Mouse (Mus musculus) neural tube, embryonic 11.5 days (tissue): Measurements from ENCODE around the gene Cfap221. TPM values are rescaled to one million over a fixed set of nuclear protein-coding genes. Genes with fewer than 3 reads are reported as not detected.

ENCODE experiments used
- ATAC-seq: fragments of 200-750 bp; cut with Nextera tagmentation; 2 replicates; pipeline ENCODE4 v1.8.0; 2017; ENCODE audit warnings: moderate number of reproducible peaks, mild to moderate bottlenecking, moderate TSS enrichment, moderate library complexity; ENCODE audit not compliant: insufficient read depth, low FRiP score, low TSS enrichment
- DNase-seq: peaks from one replicate; pipeline ENCODE4 v3.0.0-alpha.2; 2015; ENCODE audit warnings: low spot score
- H3K27ac ChIP-seq: fragments of 300-500 bp; sonication (generic); 2 replicates; pipeline ENCODE4 v1.5.1; 2014; ENCODE audit warnings: low read depth, mild to moderate bottlenecking, low read length
- H3K27me3 ChIP-seq: fragments of 300-500 bp; sonication (generic); 2 replicates; pipeline ENCODE4 v1.6.1; 2014; ENCODE audit warnings: mild to moderate bottlenecking, low read length, mixed read lengths; ENCODE audit not compliant: control insufficient read depth, insufficient read depth
- H3K36me3 ChIP-seq: fragments of 300-500 bp; sonication (generic); 2 replicates; pipeline ENCODE4 v1.6.1; 2014; ENCODE audit warnings: mild to moderate bottlenecking, low read length, moderate library complexity, mixed read lengths; ENCODE audit not compliant: control insufficient read depth, insufficient read depth
- H3K4me1 ChIP-seq: fragments of 300-500 bp; sonication (generic); 2 replicates; pipeline ENCODE4 v1.6.1; 2014; ENCODE audit warnings: low read length, mixed read lengths; ENCODE audit not compliant: control insufficient read depth, insufficient read depth
- H3K4me2 ChIP-seq: fragments of 300-500 bp; sonication (generic); 2 replicates; pipeline ENCODE4 v1.6.1; 2014; ENCODE audit warnings: low read depth, mild to moderate bottlenecking, moderate library complexity
- H3K4me3 ChIP-seq: fragments of 300-500 bp; sonication (generic); 2 replicates; pipeline ENCODE4 v1.5.1; 2014; ENCODE audit warnings: low read depth, low read length
- H3K9ac ChIP-seq: fragments of 300-500 bp; sonication (generic); 2 replicates; pipeline ENCODE4 v1.6.1; 2014; ENCODE audit warnings: mild to moderate bottlenecking, low read length
- H3K9me3 ChIP-seq: fragments of 300-500 bp; sonication (generic); 2 replicates; pipeline ENCODE4 v1.6.1; 2016; ENCODE audit warnings: low read length; ENCODE audit not compliant: control insufficient read depth
- WGBS: fragments of 180-500 bp; shearing (Covaris S2); extraction: QIAGEN DNeasy Blood & Tissue Kit; methylation state at CpG from one replicate; pipeline ENCODE4 v1.1.7; 2014; 5-methylcytosine and 5-hydroxymethylcytosine counted together
- polyA plus RNA-seq: library from polyadenylated mRNA; unstranded; fragments of >200 nt; fragmentation: Nextera tagmentation; extraction: Ambion mirVana; gene quantifications from 2 replicates; pipeline ENCODE4 v1.2.1, GENCODE M21; 2014

The Cfap221 gene
- 0.41 TPM in 1 of 2 replicates, not detected in the other for polyA plus RNA-seq

- no peak within 1 kb of the TSS for H3K9ac ChIP-seq
- no peaks in the 10 kb centered on the region for H3K27me3 ChIP-seq
- H3K4me3 ChIP-seq, result peak within 1 kb of the TSS; percentile 34
- peak within 1 kb of the TSS; percentile 60 for H3K4me2 ChIP-seq
- DNase-seq, result peak; percentile 86
- no peak within 1 kb of the TSS for H3K27ac ChIP-seq
- H3K9me3 ChIP-seq, result no peaks in the 10 kb centered on the region
- H3K4me1 ChIP-seq, result no peaks in the 10 kb centered on the region
- WGBS, result 6% methylated on average over 30 of the region's 30 CpGs
- no peaks in the 10 kb centered on the region for H3K36me3 ChIP-seq
- peak; percentile 86 for ATAC-seq
These were observed at the start of gene Cfap221 for GRCm38 (mm10) chr1:119996798-119997581. TSS of gene Cfap221 (minus strand) at chr1:119997234.

DNA sequence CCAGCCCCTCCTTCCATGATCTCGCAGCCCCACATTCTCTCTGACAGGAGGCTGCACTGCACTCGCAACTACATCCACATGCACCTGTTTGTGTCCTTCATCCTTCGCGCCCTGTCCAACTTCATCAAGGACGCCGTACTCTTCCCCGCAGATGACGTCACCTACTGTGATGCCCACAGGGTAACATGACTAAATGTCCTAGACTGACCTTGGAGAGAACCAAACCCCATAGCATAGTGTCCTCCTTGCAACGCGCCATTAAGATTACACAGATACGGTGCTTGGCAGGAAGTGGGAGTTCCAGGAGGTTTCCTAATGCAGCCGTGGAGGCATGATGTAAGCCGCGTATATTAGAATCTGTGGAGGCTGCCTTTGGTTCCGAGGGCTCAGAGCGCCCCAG lies 47.5 kb upstream of the Cfap221 start:
- H3K36me3 ChIP-seq, result no peaks in the 10 kb centered on the region
- no peak overlapping the region for H3K9ac ChIP-seq
- WGBS, result 91% methylated on average over 16 of the region's 16 CpGs
- DNase-seq (no peak), ATAC-seq (no peak)
- no peak overlapping the region for H3K27ac ChIP-seq
- no peaks in the 10 kb centered on the region for H3K27me3 ChIP-seq
- no peak overlapping the region for H3K4me2 ChIP-seq
- H3K4me1 ChIP-seq, result no peaks in the 10 kb centered on the region
- H3K4me3 ChIP-seq, result no peak overlapping the region
- no peaks in the 10 kb centered on the region for H3K9me3 ChIP-seq

GRCm38 (mm10) chr1:120042421-120042820 lies 45.4 kb upstream of the Cfap221 start:
- DNase-seq (no peak), ATAC-seq (no peak)
- 76% methylated on average over 8 of the region's 8 CpGs for WGBS

GRCm38 (mm10) chr1:120038594-120038993 lies 41.6 kb upstream of the Cfap221 start:
- no peak for ATAC-seq
- Histone ChIP-seq H3K4me1 (no peaks in the 10 kb centered on the region), H3K9ac (no peak overlapping the region), H3K36me3 (no peaks in the 10 kb centered on the region), H3K27ac (no peak overlapping the region), H3K4me3 (no peak overlapping the region), H3K4me2 (no peak overlapping the region), H3K9me3 (no peaks in the 10 kb centered on the region), H3K27me3 (no peaks in the 10 kb centered on the region)
- no peak for DNase-seq
- WGBS, result 86% methylated on average over 9 of the region's 9 CpGs

More at GRCm38 (mm10) chr1:120042421-120042820, 45.4 kb upstream of the Cfap221 start:
- Histone ChIP-seq H3K27ac (no peak overlapping the region), H3K4me1 (no peaks in the 10 kb centered on the region), H3K9me3 (no peaks in the 10 kb centered on the region), H3K4me3 (no peak overlapping the region), H3K9ac (no peak overlapping the region), H3K36me3 (no peaks in the 10 kb centered on the region), H3K4me2 (no peak overlapping the region), H3K27me3 (no peaks in the 10 kb centered on the region)

DNA sequence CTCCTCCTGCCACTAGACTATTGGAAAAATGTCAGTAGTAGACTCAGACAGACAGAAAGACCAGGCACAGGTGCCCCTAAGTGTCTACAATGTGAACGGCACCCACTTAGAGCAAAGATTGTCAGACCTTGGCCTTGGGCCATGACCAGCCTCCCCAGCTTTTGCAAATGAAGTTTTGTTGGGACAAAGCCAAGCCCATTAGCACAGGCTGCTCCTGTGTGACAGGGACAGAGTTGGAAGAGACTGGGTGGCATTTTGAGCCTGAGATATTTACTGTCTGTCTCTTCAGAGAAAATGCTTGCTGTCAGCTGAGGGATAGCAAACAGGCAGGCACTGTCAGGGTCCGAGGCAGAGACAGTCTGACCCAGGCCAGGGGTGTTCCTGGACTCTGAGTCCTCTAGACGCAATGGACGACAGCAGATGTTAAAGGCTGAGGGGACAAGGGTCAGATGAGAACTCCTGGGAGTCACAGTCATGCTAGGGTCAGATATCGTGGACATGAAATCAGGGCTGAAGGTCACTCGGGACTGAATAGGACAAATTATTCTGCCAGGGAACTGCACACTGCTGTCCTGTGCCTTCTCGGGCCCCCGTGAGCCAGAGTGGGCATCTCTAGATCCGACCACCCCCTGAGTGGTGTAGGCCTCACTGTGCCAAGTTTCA lies 40.1 kb upstream of the Cfap221 start:
- no peak overlapping the region for H3K9ac ChIP-seq
- no peak for ATAC-seq

GRCm38 (mm10) chr1:120035456-120036034 lies 38.5 kb upstream of the Cfap221 start:
- H3K4me1 ChIP-seq, result no peaks in the 10 kb centered on the region
- no peak overlapping the region for H3K27ac ChIP-seq
- ATAC-seq, result no peak
- H3K9me3 ChIP-seq, result no peaks in the 10 kb centered on the region
- WGBS, result 78% methylated on average over 7 of the region's 7 CpGs
- H3K27me3 ChIP-seq, result no peaks in the 10 kb centered on the region
- no peak overlapping the region for H3K9ac ChIP-seq
- no peaks in the 10 kb centered on the region for H3K36me3 ChIP-seq
- no peak overlapping the region for H3K4me3 ChIP-seq
- no peak overlapping the region for H3K4me2 ChIP-seq
- no peak for DNase-seq

More for the DNA sequence above, 40.1 kb upstream of the Cfap221 start:
- no peak overlapping the region for H3K4me3 ChIP-seq
- no peaks in the 10 kb centered on the region for H3K4me1 ChIP-seq
- DNase-seq, result no peak
- no peak overlapping the region for H3K27ac ChIP-seq
- H3K9me3 ChIP-seq, result no peaks in the 10 kb centered on the region
- no peaks in the 10 kb centered on the region for H3K27me3 ChIP-seq
- no peak overlapping the region for H3K4me2 ChIP-seq
- 67% methylated on average over 9 of the region's 9 CpGs for WGBS
- no peaks in the 10 kb centered on the region for H3K36me3 ChIP-seq

DNA sequence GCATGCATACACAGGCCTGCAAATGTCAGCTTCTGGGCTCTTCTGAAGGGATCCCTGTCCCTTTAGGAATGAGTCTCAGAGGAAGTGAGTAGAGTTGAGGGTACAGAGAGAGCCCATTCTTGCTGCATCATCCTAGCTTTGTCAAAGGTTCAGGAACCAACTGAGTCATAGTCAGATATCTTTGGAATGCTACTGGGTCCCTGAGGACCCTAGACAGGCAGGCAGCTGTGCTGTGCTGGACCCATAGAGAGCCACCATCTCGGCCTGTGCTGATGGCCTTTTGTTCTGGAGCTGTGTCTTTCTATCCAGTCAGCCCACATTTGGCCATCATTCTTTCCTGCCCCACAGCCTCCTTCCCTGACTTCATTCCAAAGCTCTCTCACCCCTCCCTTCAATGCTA lies 37.8 kb upstream of the Cfap221 start:
- no peaks in the 10 kb centered on the region for H3K9me3 ChIP-seq
- H3K9ac ChIP-seq, result no peak overlapping the region
- no peak overlapping the region for H3K4me3 ChIP-seq
- no peak for DNase-seq
- no peak overlapping the region for H3K27ac ChIP-seq
- no peaks in the 10 kb centered on the region for H3K36me3 ChIP-seq
- no peaks in the 10 kb centered on the region for H3K27me3 ChIP-seq
- H3K4me2 ChIP-seq, result no peak overlapping the region
- ATAC-seq, result no peak
- 67% methylated on average over 1 of the region's 1 CpGs for WGBS
- no peaks in the 10 kb centered on the region for H3K4me1 ChIP-seq

GRCm38 (mm10) chr1:120033469-120033854 lies 36.4 kb upstream of the Cfap221 start:
- Histone ChIP-seq H3K27me3 (no peaks in the 10 kb centered on the region), H3K36me3 (no peaks in the 10 kb centered on the region), H3K9ac (no peak overlapping the region), H3K4me1 (no peaks in the 10 kb centered on the region), H3K27ac (no peak overlapping the region), H3K4me2 (no peak overlapping the region), H3K4me3 (no peak overlapping the region), H3K9me3 (no peaks in the 10 kb centered on the region)
- DNase-seq (no peak), ATAC-seq (no peak)
- 75% methylated on average over 2 of the region's 2 CpGs for WGBS
